Mouse (Mus musculus) fibroblast of lung, adult 2 months (primary cell): ENCODE data around the gene Thsd4.
A peak's percentile ranks its signal among the peaks of the same experiment; 100 is the strongest.

Source experiments
- DNase-seq: peaks from one replicate; pipeline ENCODE4 v3.0.0-alpha.2; 2011; ENCODE audit warnings: low read depth

Gene Thsd4

DNA sequence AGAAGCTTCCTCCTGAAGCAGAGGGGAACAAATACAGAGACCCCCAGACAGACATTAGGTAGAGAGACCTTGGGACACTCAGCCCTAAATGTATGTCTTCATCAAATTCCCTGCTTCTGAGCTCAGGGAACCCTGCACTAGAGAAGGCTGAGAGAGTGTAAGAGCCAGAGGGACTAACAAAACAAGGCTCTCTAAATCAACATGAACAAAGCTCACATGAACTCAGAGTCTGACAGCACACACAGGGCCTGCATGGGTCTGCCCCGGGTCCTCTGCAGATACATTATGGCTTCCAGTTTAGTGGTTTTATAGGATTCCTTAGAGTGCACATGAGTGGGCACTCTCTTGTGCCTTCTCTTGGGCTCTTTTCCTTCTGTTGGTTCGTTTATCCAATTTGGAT, 140.8 kb downstream of the Thsd4 start:
- no peak for DNase-seq

DNA sequence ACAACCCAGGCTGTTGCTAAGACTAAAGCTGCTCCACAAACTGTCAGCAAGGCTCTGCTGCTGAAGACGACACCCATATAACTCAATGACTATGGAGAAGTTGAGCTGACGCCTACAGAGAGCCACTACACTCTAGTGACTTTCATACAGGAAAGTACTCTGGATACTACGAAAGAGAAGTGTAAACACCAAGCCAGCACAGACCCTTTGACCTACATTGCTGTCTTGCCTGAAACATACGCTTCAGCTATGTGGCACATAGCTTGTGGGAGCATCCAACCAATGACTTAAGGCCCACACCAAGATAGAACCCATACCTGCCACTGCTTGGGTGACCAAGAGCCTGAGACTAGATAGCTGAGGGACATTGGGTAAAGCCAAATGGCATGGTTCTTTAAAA, 141.3 kb downstream of the Thsd4 start:
- DNase-seq: no peak

DNA sequence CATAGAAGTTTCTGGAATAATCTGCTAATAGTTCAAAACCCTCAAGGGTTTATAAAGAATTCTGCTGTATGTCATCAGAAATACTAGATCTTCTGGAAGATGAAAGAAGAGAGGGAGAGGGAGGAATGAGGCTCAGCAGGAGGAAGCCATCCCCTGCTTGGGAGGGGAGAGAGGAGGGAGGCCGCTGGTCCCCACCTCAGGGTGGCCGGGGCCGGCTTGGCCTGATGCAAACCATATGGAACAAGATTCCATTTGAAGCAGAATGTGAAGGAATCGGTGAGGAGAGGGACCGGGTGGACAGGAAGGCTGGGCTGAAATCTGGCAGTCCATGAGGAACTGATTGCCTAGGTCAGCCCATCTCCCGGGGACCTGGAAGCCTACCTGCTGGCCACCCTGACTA, 143.6 kb downstream of the Thsd4 start:
- DNase-seq: no peak

DNA sequence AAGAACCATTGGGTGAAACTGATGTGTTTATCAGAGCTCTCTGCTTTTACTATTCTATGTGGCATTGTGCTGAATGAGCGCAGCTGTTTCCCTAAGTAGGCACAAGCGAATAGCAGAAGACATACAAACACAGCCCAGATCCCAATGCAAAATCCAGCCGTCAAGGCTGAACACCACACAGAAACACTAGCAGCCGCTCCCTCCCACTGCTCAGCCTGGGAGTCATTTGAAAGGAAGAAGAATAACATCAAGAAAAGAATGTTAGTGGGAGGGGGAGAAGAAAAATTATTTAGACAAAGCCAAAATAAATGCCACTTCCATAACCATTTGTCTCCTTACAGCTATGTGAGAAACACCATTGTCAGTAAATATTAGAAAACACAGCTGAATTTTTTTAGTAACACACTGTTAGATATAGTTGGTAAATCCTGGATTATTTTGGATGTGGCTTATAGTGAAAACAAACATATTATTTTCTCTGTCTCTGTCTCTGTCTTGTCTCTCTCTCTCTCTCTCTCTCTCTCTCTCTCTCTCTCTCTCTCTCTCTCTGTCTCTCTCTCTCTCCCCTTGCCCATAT, 148.6 kb downstream of the Thsd4 start:
- DNase-seq: no peak

DNA sequence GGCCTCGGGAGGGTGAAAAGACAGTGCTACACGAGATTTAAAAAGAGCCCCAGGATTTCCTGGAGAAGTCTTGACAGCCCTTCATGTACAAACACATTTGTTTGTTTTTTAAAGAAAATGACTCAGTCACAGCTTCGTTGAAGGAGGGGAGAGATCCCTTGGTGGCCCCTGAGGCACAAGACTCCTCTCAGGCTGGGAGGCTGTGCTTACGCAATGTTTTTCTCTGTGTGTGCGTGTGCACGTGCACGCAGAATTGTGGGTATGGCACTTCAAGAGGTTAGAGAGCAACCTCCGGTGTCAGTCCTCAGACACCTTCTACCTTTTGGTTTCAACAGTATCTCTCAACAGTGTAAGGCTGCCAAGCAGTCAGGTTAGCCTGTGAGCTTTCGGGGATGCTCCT, 153.3 kb downstream of the Thsd4 start:
- DNase-seq: no peak

DNA sequence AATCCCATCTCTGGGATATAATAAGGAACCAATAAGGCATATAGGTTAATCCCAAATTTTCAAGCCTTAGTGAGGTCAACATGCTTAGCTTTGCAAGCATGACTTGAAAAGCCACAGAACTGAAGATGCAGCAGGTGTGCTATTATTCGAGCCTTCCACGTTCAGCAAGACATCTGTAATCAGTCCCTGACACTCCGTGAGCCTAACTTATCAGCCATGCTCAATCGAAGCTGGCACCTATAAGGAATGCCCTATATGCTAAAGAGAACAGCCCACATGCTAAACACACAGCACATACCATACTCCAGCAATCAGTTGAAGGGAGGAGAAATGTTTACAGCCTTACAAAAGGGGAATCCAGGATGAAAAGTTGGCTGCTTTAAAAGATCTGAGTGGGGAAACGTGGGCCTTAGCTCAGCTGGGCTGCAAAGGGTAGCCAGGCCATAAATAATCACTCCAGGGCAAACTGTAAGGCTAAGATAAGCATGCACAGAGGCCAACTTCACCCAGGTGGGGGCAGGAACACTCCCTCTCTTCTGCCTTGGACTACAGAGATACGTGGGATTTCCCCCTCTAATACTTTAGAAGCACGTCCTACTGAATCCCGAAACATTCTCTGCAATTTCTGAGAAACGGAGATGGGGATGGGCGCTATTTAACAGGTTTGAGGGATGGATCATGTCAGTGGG, 154.1 kb downstream of the Thsd4 start:
- DNase-seq: no peak

DNA sequence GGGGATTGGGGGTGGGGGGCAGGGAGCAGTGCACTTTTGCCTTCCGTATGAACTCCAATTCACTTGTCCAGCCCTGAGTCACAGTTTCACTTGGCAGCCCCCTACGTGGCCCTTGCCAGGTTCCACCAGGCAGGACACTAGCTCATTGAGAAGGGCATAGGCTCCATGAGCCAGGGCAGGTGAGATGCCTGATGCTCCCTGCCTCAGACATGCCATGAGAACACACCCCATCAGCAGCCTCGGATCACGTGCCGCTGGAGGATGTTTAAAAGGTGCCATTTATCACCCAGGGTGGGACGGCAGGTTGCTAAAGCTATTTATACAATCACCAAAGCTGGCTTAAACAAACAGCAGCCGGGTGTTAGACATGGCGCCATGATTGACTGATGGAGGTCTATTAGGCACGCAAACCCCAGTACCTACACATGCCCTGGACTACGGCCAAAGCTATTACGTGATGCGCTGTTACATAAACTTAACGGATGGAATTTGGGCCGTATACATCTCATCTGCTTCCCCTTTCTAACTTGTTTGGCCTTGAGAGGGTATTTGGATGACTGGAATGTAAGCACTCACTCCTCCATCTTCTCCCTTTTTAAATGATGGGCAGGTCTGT, 157.6 kb downstream of the Thsd4 start:
- DNase-seq: peak; percentile 21

DNA sequence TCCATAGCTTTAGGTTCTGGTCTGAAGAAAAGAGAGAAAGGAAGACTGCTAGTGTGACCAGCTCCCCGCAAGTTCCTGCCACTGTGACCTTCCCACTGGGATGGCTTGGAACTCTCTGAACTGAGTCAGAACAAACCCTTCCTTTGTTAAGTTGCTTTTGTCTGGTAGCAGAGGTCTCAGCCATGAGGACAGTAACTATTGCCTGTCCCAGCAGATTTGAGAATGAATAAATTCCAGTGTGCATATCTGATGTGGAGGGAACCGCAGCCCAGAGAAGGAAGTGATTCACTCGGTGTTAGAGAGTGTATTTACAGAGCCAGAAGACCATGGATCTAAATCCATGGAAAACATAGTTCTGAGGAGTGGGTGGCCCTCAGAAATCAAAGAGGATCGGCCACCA, 169.5 kb downstream of the Thsd4 start:
- no peak for DNase-seq

DNA sequence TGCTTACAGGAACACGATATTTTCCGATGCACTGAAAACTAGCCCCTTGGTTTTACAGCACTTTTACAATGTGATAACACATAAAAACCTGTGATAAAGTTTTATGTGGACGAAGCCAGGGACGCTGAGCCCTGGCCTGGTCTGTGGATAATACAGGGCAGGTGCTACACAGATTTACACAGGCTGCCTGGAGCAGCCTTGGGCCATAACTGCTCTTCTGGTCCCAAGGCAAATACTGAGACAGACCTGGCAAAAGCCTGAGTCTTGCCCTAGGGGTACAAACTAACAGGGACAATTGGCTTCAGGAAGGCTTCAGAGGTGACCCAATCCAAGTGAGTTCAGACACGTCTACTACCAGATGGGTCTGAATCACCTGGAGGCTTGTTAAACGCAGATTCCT, 170.7 kb downstream of the Thsd4 start:
- no peak for DNase-seq

DNA sequence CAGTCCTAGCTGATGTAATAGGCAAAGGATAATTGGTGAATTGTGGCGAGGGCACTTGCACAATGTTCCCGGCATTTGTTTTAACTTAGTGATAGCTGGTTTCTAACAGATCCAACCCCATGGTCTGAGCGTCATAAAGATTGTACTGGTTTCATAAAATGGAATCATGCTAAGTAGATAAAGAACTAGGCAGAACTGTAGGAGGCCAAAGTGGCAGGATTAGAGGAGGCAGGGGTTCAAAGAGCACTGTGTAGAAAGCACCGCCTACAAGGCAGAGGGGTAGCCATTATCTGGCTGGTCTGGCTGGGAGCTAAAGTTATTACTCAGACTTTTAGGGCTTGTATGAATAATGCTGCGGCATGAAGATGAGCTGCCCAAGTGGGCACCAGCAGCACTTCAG, 185.7 kb downstream of the Thsd4 start:
- DNase-seq: no peak

DNA sequence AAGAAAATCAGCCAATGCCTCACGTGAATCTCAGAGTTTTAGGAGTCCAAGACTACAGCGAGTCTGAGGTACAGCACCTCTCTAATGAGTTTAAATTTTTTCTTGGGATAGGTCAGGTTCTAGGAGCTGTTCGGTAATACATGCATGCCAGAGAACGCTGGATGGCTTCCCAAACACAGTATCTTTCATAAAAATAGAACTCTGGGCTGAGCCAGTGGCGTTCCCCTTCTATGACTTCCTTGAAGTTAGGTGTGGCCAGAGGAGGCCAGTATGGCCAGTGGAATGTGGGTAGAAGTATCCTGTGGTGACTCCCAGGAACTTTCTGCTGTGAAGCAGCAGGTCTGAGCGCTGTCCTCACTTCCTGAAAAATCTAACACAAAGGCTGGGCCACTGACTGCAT, 186.4 kb downstream of the Thsd4 start:
- DNase-seq: no peak

DNA sequence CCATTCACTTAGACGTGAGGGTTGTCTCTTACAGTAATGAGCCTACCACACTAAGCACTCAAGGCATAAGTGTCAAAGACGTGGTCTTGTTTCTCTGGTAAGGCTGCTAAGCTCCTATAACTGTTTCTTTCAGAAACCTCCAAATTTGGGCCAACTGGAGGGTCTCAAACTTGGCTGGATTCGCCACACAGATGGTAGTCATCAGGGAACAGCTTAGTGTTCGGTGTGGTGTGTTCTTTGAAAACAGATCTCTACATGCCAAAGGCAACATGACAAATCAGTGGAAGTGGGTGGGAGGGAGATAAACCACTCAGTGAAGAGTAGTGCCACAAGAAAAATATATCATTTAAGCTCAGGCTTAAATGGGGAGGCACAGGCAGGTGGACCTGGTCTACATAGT, 191.9 kb downstream of the Thsd4 start:
- no peak for DNase-seq

DNA sequence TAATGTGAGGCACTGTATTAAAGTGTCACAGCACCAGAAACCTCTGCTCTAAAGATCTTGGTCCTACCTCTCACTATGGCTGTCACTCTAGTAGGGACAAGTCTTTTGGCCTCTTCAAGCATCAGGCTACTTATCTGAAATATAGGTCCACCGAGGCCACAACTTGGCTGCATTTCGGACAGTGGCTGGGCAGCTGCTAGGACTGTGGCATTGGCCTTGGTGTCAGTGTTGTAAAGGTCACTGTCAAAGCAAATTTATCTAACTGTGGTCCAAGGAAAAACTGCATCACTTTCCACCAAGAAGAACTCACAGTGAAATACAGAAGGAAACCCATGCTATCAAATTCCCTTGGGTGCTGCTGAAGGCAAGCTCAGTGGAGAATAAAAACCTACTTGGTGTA, 197.1 kb downstream of the Thsd4 start:
- DNase-seq: no peak

DNA sequence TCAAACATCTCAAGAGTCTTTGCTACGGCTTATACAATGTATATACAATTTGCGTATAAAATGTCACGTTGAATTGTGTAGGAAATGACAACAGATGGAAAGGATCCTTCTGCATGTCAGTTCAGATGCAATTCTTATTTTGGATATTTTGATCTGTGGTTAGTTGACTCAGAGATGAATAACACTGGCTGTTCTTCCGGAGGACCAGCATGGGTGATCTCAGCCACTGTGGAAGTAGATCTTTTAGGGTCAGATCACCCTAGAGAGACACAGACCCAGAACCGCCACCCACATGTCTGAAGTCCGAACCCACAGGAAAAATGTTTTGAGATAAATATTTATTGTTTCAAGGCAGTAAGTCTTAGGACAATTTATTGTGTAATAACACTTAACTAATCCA, 198.4 kb downstream of the Thsd4 start:
- DNase-seq: no peak

DNA sequence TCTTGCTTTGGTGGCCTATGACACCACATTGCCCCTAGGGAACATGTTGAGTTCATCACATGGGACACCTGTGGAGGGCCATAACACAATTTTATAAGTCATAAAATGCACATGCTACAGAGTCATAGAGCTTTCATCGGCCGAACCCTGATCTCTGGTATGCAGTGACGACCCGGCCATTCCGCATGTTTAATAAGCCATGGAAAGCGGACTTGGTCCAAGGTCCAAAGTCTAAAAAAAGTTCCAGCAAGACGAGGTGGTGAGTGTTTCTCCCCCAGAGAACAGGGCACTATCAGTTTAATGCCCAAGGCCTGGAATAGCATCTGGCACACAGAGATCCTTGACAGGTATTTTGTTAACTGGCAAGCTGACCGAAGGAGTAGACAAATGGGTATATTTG, 204.6 kb downstream of the Thsd4 start:
- no peak for DNase-seq

DNA sequence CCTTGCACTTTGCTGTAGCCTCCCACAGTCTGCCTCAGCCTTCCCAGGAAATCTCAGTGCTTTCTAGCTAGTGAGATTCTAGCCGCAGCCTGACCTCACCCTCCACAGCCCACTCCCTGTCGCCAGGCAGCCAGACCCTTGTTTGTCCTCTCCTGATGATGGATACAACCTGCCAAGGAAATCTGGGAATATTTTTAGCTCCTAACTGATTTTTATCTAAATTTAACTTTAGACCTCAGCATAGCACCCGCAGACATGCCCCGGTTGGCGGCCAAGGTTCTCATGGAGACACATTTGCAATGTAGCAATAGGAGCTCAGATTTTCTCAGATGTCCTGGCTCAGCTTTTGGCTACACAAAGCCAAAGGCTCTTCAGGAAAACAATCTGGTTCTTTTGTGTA, 205.3 kb downstream of the Thsd4 start:
- DNase-seq: peak; percentile 45

DNA sequence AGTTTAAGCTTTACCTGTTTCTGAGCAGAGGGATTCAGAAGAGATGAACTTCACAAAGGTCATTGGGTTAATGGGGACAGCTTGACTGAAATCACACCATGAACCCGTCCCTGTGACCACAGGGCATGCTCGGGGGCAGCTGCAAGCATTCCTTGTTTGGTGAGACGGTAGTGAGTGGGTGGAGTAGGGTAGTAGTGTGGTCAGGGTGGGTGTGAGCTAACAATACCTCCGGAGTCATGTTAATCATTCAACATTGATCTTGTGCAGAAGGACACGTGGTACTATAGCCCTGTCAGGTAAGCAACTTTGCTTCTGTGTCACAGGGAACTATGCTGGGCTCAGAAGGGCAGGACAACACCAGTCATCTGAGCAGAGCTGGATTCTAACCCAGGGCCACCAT, 206.3 kb downstream of the Thsd4 start:
- DNase-seq: no peak

DNA sequence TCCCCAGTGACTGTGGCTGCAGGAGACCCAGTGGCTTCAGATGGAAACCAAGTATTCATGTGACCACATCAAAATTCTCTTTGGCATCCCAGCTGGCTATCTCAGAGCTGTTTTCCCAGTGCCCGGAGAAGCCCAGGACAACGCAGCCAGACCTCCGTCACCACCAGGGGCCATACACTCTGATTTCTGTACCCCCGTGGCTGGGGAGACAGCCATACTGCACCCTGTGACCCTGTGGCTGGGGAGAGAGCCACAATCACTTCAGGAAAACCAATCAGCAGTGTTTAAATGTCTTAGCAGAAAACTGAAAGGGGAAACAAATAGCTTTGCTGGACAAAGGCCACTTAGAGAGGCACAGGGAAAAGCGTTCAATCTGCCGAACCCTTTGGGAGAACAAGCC, 208.2 kb downstream of the Thsd4 start:
- no peak for DNase-seq

DNA sequence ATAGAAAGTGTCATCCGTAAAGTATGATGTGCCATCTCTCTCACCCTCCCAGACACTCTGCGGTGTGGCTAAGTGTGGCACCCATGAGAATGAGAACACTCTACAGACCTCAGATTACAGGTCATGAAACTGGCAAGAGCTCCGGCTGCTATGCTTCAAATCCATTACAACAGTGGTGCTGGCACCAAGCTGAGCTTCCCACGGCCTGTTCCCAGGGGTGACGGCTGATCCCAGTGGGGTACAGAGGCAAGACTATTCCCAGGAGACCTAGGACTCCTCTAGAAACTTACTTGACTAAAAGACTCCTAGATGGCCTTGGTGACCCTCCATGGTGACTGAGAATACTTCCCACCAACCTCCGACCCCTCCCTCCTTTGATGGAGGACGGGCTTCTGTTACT, 209.2 kb downstream of the Thsd4 start:
- DNase-seq: no peak

DNA sequence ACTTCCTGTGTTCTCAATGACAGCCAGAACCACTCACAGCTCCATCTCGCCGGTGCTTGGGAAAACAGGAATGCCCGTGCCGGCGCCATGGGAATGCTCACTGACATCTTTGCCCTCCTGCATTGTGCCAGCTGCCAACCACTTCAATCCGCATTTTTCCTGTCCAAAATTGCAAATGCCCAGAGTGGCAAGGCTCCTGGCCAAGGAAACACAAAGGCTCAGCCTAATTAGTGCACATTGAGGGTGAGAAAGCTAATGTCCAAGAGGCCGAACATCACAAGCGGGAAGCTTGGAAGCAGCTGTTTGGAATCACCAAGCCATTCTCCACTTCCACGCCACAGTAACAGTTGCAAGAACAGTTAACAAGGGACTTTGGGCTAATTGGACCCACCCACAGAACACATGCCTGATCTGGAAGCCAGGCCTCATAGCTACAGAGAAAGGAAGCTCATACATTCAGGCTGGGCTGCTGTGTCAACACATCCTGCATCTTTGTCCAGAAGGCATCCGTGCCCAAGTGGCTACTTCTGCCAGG, 210.2 kb downstream of the Thsd4 start:
- DNase-seq: peak; percentile 54

DNA sequence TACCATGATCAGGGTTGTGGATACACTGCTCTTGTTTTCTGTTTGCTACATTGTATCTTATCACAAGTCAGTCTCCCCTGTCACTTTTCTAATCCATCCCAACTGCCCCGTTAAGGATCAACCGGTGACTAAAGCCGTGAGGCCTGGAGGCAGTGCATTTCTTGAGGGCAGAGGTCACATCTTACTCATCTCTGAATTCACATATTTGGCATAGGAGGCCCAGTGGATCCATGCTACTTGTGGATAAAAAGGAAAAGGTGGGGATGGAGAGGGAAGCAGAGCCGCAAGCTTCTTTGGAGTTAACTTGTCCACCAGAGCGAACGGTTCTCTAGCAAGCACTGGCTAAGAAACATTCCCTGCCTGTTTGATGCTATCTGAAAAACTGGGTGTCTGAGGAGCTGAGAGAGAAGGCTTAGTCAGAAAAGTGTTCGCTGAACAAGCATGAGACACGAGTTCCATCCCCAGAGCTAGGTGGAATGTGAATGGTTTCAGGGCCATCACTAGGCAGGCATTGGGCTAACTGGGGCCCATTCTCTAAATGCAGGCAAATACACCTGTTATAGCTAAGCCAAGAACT, 211.0 kb downstream of the Thsd4 start:
- no peak for DNase-seq

DNA sequence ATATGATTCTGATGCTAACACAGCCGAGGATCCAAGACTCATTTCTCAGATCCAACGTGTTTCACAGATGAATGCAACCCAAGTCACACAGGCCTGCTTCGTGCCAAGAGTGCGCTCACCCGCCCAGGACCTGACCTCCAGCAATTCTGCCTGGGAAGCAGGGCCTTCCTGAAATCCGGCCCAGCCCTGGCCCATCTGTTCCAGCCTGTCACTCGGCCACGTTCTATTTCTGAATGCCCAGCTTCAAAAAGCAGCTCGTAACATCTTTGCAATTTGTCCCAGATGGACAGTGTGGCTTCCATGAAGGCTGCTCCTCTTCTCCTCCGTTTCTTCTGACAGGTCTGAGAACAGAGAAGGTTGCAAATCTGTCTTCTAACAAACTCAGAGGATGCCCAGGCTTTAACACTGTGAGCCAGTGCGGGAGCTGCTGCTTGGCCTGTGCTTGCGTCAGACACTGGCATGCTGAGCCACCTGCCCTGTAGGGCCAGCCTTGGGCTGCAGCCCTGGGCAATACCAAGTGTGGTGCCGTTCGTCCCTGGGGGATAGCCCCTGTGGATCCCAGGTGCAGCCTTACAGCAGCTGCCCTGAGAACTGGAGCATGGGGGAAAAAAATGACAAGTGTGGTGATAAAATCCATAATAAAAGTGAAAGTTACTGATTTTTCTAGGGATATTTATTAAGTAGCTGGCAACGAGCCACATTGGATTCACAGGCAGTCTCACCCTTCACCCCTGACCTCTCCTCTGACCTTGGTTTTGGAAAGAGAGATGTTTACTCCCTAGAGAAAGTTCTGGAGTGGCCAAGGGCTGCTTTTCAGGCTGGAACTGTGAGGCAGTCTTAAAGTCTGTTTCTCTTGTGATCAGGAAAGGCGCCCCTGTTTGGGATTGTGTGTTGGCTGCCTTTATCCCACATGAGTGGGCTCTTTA, 211.8 kb downstream of the Thsd4 start:
- DNase-seq: peak; percentile 63
